Mouse (Mus musculus): ENCODE results near the gene Suv39h2. TPM values are rescaled to one million over a fixed set of nuclear protein-coding genes. Genes with fewer than 3 reads are reported as not detected.

Suv39h2 gene
- total and polyA plus RNA-seq, 3 experiments, result 13.9 to 16.0 TPM; not detected in 1

DNA sequence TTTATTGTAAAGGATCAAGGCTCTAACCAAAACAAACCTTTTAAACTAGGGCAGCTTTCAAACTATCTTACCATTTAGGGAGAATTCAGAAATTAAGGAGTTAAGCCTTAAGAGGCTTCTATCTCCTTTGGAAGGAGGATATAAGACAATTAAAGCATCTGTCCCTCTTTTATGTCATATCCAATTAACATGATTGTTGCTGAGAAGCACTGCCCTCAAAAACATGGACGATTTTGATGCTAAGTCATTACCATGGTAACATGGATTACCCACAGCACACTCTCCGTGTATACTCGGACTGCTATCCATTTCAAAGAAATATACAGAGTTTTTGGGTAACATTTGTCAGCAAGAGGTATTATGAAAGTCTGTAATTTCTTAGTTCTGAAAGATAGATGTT, 15.0 kb upstream of the Suv39h2 start:
- no peaks in the 10 kb centered on the region for H3K4me1 ChIP-seq (ENCODE audit: control insufficient read depth in 1 of 2, insufficient read depth in 2 of 2, low read length in 2 of 2)
- H3K9me3 ChIP-seq (replicated peaks; ENCODE audit: insufficient read depth, low read length), result no peaks in the 10 kb centered on the region
- no peaks in the 10 kb centered on the region for H3K79me2 ChIP-seq (ENCODE audit: control insufficient read depth, insufficient read depth, low read length, poor library complexity)
- H3K36me3 ChIP-seq (ENCODE audit: control insufficient read depth in 1 of 2, insufficient read depth in 2 of 2, low read length in 2 of 2), result peaks cover 0 to 21% of the 10 kb centered on the region in 2 experiments; a peak in 2 of 4 replicates
- TF ChIP-seq HCFC1 (IDR thresholded peaks at IDR 0.05; ENCODE audit: low read depth, low read length) (no peak), EP300 (IDR thresholded peaks at IDR 0.05; ENCODE audit: low read depth in 1 of 2, low read length in 2 of 2) (no peak), RAD21 (IDR thresholded peaks at IDR 0.05; ENCODE audit: low read depth, low read length) (no peak)
- no peak overlapping the region for H3K9ac ChIP-seq (ENCODE audit: control insufficient read depth, low read depth, low read length, poor library complexity, severe bottlenecking)
- H3K27me3 ChIP-seq (ENCODE audit: control insufficient read depth in 1 of 2, insufficient read depth in 2 of 2, low read length in 2 of 2), result no peaks in the 10 kb centered on the region
- no peak overlapping the region for H3K27ac ChIP-seq (ENCODE audit: control insufficient read depth, low read depth, low read length)
- H3K4me3 ChIP-seq (ENCODE audit: control insufficient read depth in 1 of 2, insufficient read depth in 1 of 2, low read depth in 2 of 2, low read length in 2 of 2), result no peak overlapping the region
- no peak for DNase-seq (ENCODE audit: low read depth, low spot score)

DNA sequence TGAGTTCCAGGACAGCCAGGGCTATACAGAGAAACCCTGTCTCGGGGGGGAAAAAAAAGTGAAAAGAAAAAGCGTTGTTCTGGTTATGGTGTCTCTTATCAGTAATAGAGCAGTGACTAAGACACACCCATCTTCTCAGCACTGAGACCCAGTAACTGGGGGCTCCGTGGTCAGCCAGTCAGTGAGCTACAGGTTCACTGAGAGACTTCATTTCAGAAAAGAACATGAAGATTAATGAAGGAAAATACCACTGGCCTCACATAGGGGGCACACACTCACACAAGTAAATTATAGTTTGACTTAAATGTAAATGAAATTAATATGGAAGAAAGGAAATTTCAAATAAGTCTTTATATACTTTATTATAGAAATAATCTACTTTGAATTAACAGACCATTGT, 5.4 kb upstream of the Suv39h2 start:
- TF ChIP-seq RAD21 (IDR thresholded peaks at IDR 0.05; ENCODE audit: low read depth, low read length), result peak; percentile 55
- TF ChIP-seq GATA1 (IDR thresholded peaks at IDR 0.05; ENCODE audit: low read depth, low read length), result 0 out of 2 replicates have a peak, but pooled peaks have one; percentile 24
- no peak for TF ChIP-seq EP300 (IDR thresholded peaks at IDR 0.05; ENCODE audit: low read depth in 1 of 2, low read length in 2 of 2)
- peak in 1 of 3 experiments; percentile 57; a peak in 3 of 6 replicates for TF ChIP-seq CTCF (IDR thresholded peaks at IDR 0.05 in 2 of 3, conservative IDR thresholded peaks at IDR 0.05 in 1 of 3; ENCODE audit: control insufficient read depth in 1 of 3, insufficient read depth in 1 of 3, low read depth in 2 of 3, low read length in 3 of 3, poor library complexity in 1 of 3, severe bottlenecking in 1 of 3)
- peak; percentile 18; the same call in 1 of the 2 replicates for TF ChIP-seq ZC3H11A (IDR thresholded peaks at IDR 0.05; ENCODE audit: low read depth, low read length)
- TF ChIP-seq SMC3 (IDR thresholded peaks at IDR 0.05; ENCODE audit: low read depth, low read length), result peak; percentile 48
- TF ChIP-seq MAFK (IDR thresholded peaks at IDR 0.05; ENCODE audit: borderline replicate concordance, low read depth, low read length), result no peak
- H3K4me3 ChIP-seq (ENCODE audit: control insufficient read depth in 1 of 2, insufficient read depth in 1 of 2, low read depth in 2 of 2, low read length in 2 of 2), result no peak overlapping the region
- H3K9ac ChIP-seq (ENCODE audit: control insufficient read depth, low read depth, low read length, poor library complexity, severe bottlenecking), result no peak overlapping the region
- peaks cover 0 to 2% of the 10 kb centered on the region in 2 experiments; a peak in 1 of 4 replicates for H3K36me3 ChIP-seq (ENCODE audit: control insufficient read depth in 1 of 2, insufficient read depth in 2 of 2, low read length in 2 of 2)
- no peaks in the 10 kb centered on the region for H3K27me3 ChIP-seq (ENCODE audit: control insufficient read depth in 1 of 2, insufficient read depth in 2 of 2, low read length in 2 of 2)
- peak; percentile 71 for DNase-seq (ENCODE audit: low read depth, low spot score)
- no peaks in the 10 kb centered on the region for H3K4me1 ChIP-seq (ENCODE audit: control insufficient read depth in 1 of 2, insufficient read depth in 2 of 2, low read length in 2 of 2)
- no peaks in the 10 kb centered on the region for H3K9me3 ChIP-seq (replicated peaks; ENCODE audit: insufficient read depth, low read length)
- H3K79me2 ChIP-seq (ENCODE audit: control insufficient read depth, insufficient read depth, low read length, poor library complexity), result no peaks in the 10 kb centered on the region; the same call in 1 of the 2 replicates
- H3K27ac ChIP-seq (ENCODE audit: control insufficient read depth, low read depth, low read length), result no peak overlapping the region

- Histone ChIP-seq H3K27ac (ENCODE audit: control insufficient read depth, low read depth, low read length) (peak overlapping the region; percentile 58; the same call in 1 of the 2 replicates), H3K4me1 (ENCODE audit: control insufficient read depth in 1 of 2, insufficient read depth in 2 of 2, low read length in 2 of 2) (peaks cover 4% of the 10 kb centered on the region in 2 experiments; a peak in 3 of 4 replicates), H3K9ac (ENCODE audit: control insufficient read depth, low read depth, low read length, poor library complexity, severe bottlenecking) (peak overlapping the region; percentile 79)
- TF ChIP-seq USF1 (IDR thresholded peaks at IDR 0.05; ENCODE audit: low read depth, low read length) (peak; percentile 87), RCOR1 (IDR thresholded peaks at IDR 0.05; ENCODE audit: low read depth, low read length) (0 out of 2 replicates have a peak, but pooled peaks have one; percentile 20), RAD21 (IDR thresholded peaks at IDR 0.05; ENCODE audit: low read depth, low read length) (no peak), SIN3A (IDR thresholded peaks at IDR 0.05; ENCODE audit: low read length) (peak; percentile 57; the same call in 1 of the 2 replicates), CHD1 (IDR thresholded peaks at IDR 0.05; ENCODE audit: low read depth, low read length) (no peak), ZMIZ1 (IDR thresholded peaks at IDR 0.05; ENCODE audit: low read depth, low read length) (no peak), BHLHE40 (IDR thresholded peaks at IDR 0.05; ENCODE audit: borderline replicate concordance, low read depth, low read length) (peak; percentile 87), ETS1 (IDR thresholded peaks at IDR 0.05; ENCODE audit: low read depth, low read length) (no peak), MXI1 (IDR thresholded peaks at IDR 0.05; ENCODE audit: low read depth, low read length) (peak; percentile 30; the same call in 1 of the 2 replicates), JUND (IDR thresholded peaks at IDR 0.05; ENCODE audit: low read depth, low read length) (no peak), GABPA (IDR thresholded peaks at IDR 0.05; ENCODE audit: low read depth, low read length) (no peak), GATA1 (IDR thresholded peaks at IDR 0.05; ENCODE audit: low read depth, low read length) (no peak), UBTF (IDR thresholded peaks at IDR 0.05; ENCODE audit: borderline replicate concordance, insufficient read depth, low read depth, low read length) (no peak), TCF12 (IDR thresholded peaks at IDR 0.05; ENCODE audit: low read depth, low read length) (no peak), SMC3 (IDR thresholded peaks at IDR 0.05; ENCODE audit: low read depth, low read length) (no peak), MYC (IDR thresholded peaks at IDR 0.05; ENCODE audit: low read depth, low read length) (0 out of 2 replicates have a peak, but pooled peaks have one; percentile 24), TBP (IDR thresholded peaks at IDR 0.05; ENCODE audit: low read depth, low read length) (no peak), CHD2 (IDR thresholded peaks at IDR 0.05; ENCODE audit: low read length) (no peak), USF2 (IDR thresholded peaks at IDR 0.05; ENCODE audit: borderline replicate concordance in 1 of 2, insufficient read depth in 1 of 2, low read depth in 1 of 2, low read length in 2 of 2) (peak in 1 of 2 experiments; percentile 55; a peak in 1 of 4 replicates)
Measured at GRCm38 (mm10) chr2:3475746-3476251, 968 bp upstream of the Suv39h2 start.

More at GRCm38 (mm10) chr2:3475746-3476251, 968 bp upstream of the Suv39h2 start:
- no peaks in the 10 kb centered on the region for H3K27me3 ChIP-seq (ENCODE audit: control insufficient read depth in 1 of 2, insufficient read depth in 2 of 2, low read length in 2 of 2)
- DNase-seq (ENCODE audit: low read depth, low spot score), result peak; percentile 55
- peaks cover 21% of the 10 kb centered on the region for H3K79me2 ChIP-seq (ENCODE audit: control insufficient read depth, insufficient read depth, low read length, poor library complexity)
- H3K4me3 ChIP-seq (ENCODE audit: control insufficient read depth in 1 of 2, insufficient read depth in 1 of 2, low read depth in 2 of 2, low read length in 2 of 2), result peak overlapping the region; percentile 88 to 98
- H3K9me3 ChIP-seq (replicated peaks; ENCODE audit: insufficient read depth, low read length), result no peaks in the 10 kb centered on the region
- H3K36me3 ChIP-seq (ENCODE audit: control insufficient read depth in 1 of 2, insufficient read depth in 2 of 2, low read length in 2 of 2), result peaks cover 0 to 10% of the 10 kb centered on the region in 2 experiments
